Mouse (Mus musculus): ENCODE measurements at regions not wholly inside any gene's neighbourhood (a gene's known extent, or its start where the extent isn't known, plus 50 kb on each side); places are given as distances from the start of the nearest gene placed in this dataset.

DNA sequence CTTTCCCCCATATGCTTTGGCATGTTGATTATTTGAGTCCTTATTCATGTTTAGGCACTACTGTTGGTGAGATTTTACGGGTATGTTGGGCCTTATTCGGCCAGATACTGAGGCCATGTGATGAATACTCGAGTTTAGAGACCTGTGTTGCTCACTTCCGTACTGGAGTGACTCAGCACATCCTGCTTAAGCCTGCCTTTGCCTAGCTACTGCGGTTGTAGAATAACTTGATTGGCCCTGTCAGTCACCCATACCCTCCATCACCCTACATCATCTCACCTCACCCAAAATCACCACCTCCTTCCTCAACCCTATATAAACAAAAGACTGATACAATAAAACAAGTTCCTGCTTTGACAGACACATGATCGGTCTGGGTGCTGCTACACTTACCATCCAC, 187.2 kb downstream of the Ifng start:
- no peak for DNase-seq

DNA sequence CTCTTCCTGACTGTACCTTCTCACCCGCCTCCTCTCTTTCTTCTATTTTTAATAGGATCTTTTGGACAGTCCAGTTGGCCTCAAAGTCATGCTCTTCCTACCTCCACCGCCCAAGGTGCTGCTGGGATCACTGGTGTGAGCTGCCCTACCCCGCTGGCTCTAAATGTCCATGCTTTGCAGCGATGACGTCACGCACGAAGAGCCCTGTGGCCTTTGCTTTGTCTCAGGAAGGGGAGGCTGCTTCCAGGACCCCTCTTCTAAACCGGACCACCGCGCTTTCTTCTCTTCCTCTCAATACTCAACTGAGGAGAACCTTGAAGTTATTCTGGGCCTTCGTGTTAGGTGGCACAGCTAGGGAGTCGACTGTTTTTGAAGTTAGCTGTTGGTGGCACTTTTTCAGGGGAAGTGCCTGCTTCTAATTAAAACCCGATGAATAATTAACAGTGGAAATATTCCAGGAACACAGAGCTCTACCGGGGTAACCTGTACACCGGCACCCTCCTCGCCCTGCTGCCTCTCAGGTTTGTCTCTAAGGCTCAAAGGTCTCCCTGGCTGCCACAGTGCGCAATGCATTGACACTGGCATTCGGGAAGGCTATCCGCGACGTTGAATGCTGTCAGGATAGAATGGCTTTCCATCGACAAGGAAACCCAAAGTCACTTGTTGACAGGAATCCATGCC, 188.7 kb downstream of the Ifng start:
- DNase-seq: no peak

DNA sequence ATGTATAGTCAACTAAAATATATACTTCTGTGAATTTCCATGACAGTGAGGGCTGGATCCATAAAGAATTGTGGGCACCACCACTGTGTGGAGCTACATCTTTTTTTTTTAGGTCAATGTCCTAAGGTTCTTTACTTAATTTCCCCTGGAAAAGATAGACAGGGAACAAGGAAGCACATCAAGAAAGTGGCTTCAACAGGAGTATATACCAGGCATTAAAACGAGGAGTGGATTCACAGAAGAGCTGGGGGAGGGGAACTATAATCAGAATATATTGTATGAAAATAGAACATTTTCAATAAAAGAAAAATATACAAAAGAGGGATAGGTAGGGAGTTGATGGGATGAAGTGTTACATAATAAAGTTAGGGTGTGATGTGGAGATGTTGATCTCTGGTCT, 190.9 kb downstream of the Ifng start:
- no peak for DNase-seq

DNA sequence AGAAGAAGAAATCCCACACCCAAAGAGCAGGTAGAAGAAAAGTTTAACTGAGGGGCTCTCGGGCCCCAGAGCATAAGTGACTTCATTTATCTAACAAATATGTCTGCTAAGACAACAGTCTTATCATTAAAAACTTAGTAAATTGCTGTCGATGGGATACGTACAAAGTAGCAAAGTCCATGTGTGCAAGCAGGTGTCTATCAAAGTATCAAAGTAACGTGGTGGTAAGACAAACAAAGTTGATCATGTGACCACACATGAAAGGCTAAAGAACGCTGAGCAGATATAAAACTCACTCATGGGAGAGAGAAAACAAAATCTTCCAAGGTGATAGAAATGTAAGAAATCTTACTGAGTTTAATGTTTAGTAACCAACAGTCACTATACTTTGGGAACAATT, 191.3 kb downstream of the Ifng start:
- DNase-seq: no peak

GRCm38 (mm10) chr10:118633429-118633828, 192.6 kb downstream of the Ifng start:
- DNase-seq: no peak

- no peak for DNase-seq
Measured at GRCm38 (mm10) chr10:118639097-118639496, 198.3 kb downstream of the Ifng start.

DNA sequence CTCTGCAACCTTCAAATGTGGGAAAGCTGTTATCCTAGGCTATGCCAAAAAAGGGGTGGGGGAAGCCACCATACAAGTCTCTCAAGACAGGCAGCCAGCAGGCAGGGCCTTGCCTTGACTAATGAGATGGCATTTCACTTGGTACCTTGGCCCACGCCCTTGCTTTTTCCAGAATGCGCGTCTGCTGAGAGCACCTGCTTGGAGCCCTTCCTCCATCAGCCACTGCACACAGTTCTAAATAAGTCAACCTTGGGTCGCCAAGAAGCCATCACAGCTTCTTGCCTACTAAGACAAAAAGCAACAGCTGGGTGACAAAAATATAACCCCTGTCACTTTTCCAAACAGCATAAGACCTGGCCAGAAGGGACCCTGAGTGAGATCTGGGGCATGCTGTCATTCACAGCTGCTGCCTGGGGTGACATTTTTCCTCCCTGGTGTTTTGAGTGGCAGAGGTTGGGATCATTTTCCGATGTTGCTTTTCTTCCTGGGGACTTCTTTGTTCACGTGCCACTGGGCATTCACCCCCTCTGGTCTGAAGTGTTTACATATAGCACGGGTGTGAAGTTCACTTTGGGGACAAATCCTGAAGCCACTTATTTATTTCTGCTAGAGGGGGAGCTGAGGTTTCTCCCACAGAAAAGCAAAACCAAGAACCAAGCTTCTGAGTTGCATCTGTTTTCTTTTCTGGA, 199.4 kb downstream of the Ifng start:
- DNase-seq: peak; percentile 6

DNA sequence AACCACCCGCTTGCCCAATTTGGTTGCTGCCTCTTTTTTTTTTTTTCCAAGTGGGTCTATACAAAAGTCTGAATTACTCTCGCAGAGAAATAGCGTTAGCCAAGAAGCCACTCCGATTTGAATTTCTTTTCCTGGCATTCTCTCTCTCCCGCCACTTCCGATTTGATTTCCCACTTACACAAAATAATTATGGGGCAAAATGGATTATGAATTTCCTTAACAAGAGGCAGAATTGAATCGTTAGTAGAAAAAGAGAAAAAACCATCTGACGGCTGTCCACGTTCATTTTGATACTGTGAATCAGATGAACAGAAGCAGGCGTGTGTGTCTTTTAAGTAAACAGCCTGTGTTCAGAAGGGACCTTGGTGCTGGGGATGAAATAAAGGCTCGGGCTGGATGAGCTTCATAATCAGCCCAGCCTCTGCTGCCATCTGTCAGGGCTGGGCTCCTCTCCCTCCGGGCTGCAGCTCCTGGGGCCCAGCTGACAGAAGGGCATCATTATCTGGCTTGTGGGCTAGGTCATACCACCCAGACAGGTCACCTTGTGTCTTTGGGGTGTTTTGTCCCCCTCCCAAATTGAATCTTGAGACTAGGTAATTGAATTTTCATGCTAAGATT, 200.1 kb downstream of the Ifng start:
- DNase-seq: peak; percentile 13

DNA sequence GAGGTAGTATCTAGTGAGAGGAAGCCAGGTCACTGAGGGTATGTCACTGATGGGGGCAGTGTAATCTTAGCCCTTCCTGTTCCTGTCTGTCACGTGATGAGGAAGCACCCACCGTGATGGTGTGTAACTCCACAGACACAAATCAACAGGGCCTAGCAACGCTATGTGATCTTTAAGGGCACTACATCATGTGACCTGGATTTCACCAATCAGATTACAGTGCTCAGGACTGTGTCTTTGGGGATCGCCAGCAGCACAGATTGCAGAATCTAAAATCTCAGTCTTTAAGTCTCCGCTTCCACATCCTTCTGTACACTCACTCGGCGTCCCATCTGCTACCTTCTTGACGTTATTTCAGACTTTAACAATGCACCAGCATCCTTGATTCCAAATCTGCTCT, 202.8 kb downstream of the Ifng start:
- DNase-seq: no peak

- peak; percentile 30 for DNase-seq
Measured at GRCm38 (mm10) chr10:118648111-118648510, 207.3 kb downstream of the Ifng start.

DNA sequence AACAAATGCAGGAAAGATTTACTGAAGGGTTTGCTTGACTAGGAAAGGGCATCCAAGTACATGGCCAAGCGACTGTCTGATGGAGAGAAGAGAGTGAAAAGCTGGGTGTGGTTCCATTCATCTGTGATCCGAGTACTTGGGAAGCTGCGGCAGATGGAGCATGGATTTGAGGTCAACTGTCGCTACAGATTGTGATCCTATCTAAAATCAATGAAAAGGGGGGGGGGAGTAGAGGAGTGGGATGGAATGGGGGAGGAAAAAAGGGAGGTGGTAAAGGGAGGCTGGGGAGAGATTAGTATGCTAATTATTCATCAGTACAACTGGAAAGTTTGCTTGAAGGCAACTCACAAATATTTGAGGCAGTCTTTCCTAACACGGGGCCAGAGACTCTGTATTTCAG, 213.4 kb downstream of the Dyrk2 start:
- no peak for DNase-seq

DNA sequence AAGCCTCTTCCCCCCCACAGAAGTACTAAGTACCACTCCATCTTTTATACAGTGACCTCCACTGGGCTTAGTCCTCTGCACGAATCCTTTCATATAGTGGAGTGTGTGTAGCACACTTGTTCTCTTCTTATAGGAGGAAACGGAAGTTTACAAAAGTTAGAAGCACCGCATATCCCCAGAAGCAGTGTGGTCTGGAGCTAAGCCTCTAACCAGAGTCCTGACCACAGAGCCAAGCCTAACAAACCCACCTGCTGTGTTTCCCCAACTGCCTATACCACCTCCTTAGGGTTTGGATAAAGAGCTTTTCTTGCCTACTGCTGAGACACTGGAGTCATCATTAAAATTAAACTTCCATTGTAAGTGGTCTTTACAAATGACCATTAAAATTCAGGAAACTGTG, 204.0 kb downstream of the Dyrk2 start:
- DNase-seq: no peak

DNA sequence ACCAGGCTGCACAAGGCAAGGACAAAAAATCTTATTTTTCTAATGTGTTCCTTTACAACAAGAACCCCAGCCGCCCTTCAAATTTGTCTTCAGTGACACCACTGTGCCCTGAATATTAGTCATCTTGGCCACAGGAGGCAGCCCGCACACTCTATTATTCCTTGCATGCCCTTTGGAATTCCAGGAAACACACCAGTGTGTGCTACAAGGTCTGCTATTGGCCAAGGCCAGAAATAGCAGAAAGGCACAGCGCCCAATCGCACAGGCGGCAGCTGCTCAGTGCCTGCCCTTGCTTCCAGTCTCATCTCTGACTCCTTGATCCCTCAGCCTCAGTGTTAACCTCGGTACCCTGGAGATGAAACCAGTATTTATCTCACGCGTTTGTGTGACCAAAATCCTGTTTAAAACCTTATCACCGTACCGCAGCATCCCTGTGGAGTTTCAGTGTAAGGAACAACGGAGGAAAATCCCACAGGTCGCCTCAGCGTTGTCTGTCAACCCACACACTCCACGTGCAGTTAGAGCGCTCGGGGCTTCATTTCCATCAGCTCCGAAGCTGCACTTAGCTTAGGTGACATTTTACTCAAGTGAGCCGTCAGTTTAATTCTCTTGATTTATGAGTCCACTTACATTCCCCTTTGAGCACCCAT, 194.1 kb downstream of the Dyrk2 start:
- no peak for DNase-seq

- no peak for DNase-seq
Measured at GRCm38 (mm10) chr10:118678750-118679418, 191.1 kb downstream of the Dyrk2 start.

DNA sequence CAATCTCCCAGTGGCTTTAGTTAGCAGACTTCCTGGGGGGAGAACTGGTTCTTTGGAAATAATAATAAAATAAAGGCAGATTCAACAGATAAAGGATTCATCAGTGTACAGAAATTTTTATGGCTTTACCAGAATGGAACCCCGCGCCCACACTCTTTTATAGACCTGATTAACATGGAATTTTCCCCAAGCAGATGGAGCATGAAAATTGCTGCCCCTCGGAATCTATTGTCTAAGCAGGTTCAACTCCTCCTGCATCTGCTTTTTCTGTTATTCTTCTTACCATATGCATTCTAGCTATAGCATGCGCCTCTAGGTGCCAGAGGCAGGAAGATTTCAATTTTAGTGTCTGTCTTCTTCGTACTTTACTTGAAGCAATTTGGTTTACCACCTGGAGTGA, 190.5 kb downstream of the Dyrk2 start:
- DNase-seq: no peak

DNA sequence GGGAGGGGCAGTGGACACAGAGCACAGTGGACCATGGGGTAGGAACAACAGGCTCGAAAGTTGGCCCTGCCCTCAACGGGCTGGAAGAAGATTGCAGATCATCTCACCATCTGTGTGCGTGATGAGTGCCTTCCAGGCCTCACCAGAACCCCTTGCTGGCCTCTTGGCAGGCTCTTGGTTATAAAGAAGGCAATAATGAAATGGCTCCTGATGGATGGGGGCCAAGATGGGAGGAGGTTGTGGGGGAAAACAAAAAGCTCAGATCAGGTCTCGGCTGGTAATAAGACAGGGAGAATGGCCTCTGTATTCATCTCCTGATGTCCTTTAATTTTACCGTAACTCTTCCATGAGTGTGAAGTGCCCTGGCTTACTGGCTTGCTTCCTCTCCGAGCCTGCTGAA, 189.1 kb downstream of the Dyrk2 start:
- DNase-seq: no peak

DNA sequence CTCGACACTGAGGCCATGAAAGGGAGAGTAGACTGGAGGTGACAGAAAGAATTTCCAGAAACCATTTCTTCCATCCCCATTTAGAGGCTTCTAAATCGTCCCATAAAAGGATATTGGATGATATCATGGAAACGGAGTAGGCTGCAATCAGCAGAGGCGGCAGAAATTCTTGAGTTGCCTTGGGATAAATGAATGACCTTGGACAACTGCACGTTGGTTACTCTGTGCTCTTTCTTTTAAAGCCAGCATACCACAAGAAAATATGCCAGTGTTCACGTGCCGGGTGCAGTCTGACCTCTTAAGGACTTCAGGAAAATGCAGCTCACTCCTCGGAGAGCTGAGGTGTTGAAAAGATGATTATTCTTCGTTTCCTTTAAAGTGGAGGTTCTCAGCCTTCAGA, 186.7 kb downstream of the Dyrk2 start:
- no peak for DNase-seq

GRCm38 (mm10) chr10:118699292-118699691, 170.7 kb downstream of the Dyrk2 start:
- DNase-seq: no peak

DNA sequence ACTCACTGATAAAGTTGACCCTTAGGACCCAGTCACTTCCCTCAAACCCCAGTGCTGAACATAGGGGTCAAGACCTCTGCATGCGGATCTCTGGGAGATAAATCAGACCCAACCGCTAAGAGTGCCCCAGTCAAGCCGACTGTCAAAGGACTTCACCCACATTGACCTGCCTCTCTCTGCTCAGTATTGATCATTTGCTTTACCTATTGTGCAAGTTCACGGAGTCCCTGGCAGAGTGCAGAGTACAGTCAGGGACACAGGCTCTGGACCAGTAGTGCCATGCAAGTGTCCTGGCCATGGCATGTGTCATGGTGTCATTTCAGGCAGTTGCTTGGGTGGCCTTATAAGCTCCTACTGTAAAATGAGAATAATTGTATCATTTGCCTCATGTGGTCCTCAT, 169.9 kb downstream of the Dyrk2 start:
- no peak for DNase-seq

DNA sequence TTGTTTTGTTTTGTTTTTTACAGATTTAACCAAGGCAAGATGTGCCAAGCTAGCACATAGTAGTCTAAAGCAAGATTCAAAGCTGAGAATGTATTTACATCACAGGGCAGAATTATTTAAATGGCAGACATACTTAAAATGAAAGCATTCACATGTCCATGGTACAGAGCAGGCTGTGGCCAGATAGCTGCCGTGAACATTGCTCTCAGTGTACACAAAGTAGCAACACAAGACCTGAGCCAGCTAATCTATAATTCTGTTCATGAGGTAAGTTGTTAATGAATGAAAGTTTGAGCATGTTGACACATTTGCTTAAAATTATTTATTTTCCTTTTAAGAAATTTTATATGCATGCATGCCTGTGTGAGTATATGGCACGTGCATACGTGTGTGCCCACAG, 164.0 kb downstream of the Dyrk2 start:
- no peak for DNase-seq

DNA sequence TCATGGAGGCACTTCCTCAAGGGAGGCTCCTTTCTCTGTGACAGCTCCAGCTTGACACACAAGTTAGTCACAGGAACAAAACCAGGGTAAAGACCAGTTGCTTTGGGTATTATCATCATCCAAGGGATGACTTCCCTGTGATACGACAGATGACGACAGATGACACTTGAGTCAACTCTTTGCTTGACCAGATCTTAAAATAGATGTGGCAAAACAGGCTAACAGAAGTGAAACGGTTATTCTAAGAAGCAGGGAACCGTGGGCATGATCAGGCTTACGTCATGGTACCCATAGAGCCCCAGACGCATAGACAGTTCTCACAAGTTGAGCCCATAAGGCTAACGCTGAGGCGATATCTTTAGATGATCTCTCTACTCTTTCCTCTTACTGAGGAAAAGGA, 160.3 kb downstream of the Dyrk2 start:
- no peak for DNase-seq

DNA sequence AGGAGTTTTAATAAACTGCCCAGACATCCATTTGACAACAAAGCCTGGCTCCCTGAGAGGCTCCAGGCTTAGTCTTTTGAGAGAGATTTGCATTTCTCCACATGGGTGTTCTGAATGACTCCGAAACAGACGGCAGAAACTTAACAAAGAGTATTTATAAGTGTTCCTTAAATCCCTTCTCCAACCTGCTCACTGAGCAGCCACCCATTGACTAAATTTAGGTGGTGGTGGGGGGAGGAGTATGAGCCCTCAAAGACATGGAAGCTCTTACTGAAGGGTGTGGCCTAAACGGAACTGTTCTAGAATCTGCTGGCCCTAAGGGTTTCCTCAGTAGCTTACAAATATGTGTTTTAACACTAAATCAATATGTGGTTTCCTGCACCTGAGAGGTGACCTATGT, 158.5 kb downstream of the Dyrk2 start:
- DNase-seq: no peak

GRCm38 (mm10) chr10:118711951-118712350, 158.1 kb downstream of the Dyrk2 start:
- DNase-seq: no peak

Measured in cerebellum, adult 9-11 months (tissue).